Mouse (Mus musculus) frontal cortex, postnatal 10 days (tissue): ENCODE measurements around the gene Sh3rf1.

ENCODE experiments used
- DNase-seq, 2 experiments: peaks; one replicate each; pipeline ENCODE4 v3.0.0; 2022; ENCODE audit warnings: low spot score in 2 of 2, mixed read lengths in 1 of 2

The Sh3rf1 gene

GRCm38 (mm10) chr8:61223729-61224379 lies at the start of gene Sh3rf1:
Sh3rf1 (plus strand) TSS chr8:61223872.
- peak; percentile 52 to 81 for DNase-seq

- DNase-seq: no peak
Measured at GRCm38 (mm10) chr8:61173921-61174492, 49.7 kb upstream of the Sh3rf1 start.

GRCm38 (mm10) chr8:61175876-61176275 lies 47.8 kb upstream of the Sh3rf1 start:
- DNase-seq: no peak

GRCm38 (mm10) chr8:61177680-61178593 lies 45.7 kb upstream of the Sh3rf1 start:
- DNase-seq: no peak

GRCm38 (mm10) chr8:61178594-61179140 lies 45.0 kb upstream of the Sh3rf1 start:
- DNase-seq: no peak

GRCm38 (mm10) chr8:61181592-61181991 lies 42.1 kb upstream of the Sh3rf1 start:
- DNase-seq: no peak

- no peak for DNase-seq
Measured at GRCm38 (mm10) chr8:61182020-61182419, 41.7 kb upstream of the Sh3rf1 start.

- DNase-seq: no peak
Measured at GRCm38 (mm10) chr8:61185274-61186198, 38.1 kb upstream of the Sh3rf1 start.

GRCm38 (mm10) chr8:61194306-61194925 lies 29.3 kb upstream of the Sh3rf1 start:
- no peak for DNase-seq

GRCm38 (mm10) chr8:61200254-61200887 lies 23.3 kb upstream of the Sh3rf1 start:
- DNase-seq: no peak

GRCm38 (mm10) chr8:61203035-61203826 lies 20.4 kb upstream of the Sh3rf1 start:
- DNase-seq: no peak

GRCm38 (mm10) chr8:61206876-61207275 lies 16.8 kb upstream of the Sh3rf1 start:
- no peak for DNase-seq

GRCm38 (mm10) chr8:61207636-61208035 lies 16.0 kb upstream of the Sh3rf1 start:
- DNase-seq: no peak

- no peak for DNase-seq
Measured at GRCm38 (mm10) chr8:61208719-61209118, 15.0 kb upstream of the Sh3rf1 start.

GRCm38 (mm10) chr8:61210836-61211235 lies 12.8 kb upstream of the Sh3rf1 start:
- no peak for DNase-seq

GRCm38 (mm10) chr8:61215081-61215819 lies 8.4 kb upstream of the Sh3rf1 start:
- DNase-seq: no peak

- DNase-seq: no peak
Measured at GRCm38 (mm10) chr8:61217017-61217416, 6.7 kb upstream of the Sh3rf1 start.

- peak; percentile 44 to 50 for DNase-seq
Measured at GRCm38 (mm10) chr8:61217426-61217825, 6.2 kb upstream of the Sh3rf1 start.

- DNase-seq: no peak
Measured at GRCm38 (mm10) chr8:61218439-61218838, 5.2 kb upstream of the Sh3rf1 start.
